Mouse (Mus musculus) kidney, embryonic 14.5 days (tissue): ENCODE results near the gene Plxnd1. TPM values are rescaled to one million over a fixed set of nuclear protein-coding genes. Genes with fewer than 3 reads are reported as not detected.

Experiments
- ATAC-seq: fragments of 200-750 bp; cut with Nextera tagmentation; 2 replicates; pipeline ENCODE4 v1.8.0; 2017; ENCODE audit warnings: moderate number of reproducible peaks, mild to moderate bottlenecking, moderate TSS enrichment, moderate library complexity; ENCODE audit not compliant: low FRiP score, low TSS enrichment
- H3K27ac ChIP-seq: fragments of 300-500 bp; sonication (generic); 2 replicates; pipeline ENCODE4 v1.5.1; 2014; ENCODE audit warnings: low read depth, mild to moderate bottlenecking, low read length, moderate library complexity, mixed read lengths
- H3K27me3 ChIP-seq: fragments of 300-500 bp; sonication (generic); 2 replicates; pipeline ENCODE4 v1.6.1; 2014; ENCODE audit warnings: mild to moderate bottlenecking, low read length; ENCODE audit not compliant: control insufficient read depth, insufficient read depth
- H3K36me3 ChIP-seq: fragments of 300-500 bp; sonication (generic); 2 replicates; pipeline ENCODE4 v1.6.1; 2014; ENCODE audit warnings: low read length, mixed read lengths; ENCODE audit not compliant: control insufficient read depth, insufficient read depth
- H3K4me1 ChIP-seq: fragments of 300-500 bp; sonication (generic); 2 replicates; pipeline ENCODE4 v1.6.1; 2014; ENCODE audit warnings: low read length, mixed read lengths; ENCODE audit not compliant: control insufficient read depth, insufficient read depth
- H3K4me2 ChIP-seq: fragments of 300-500 bp; sonication (generic); replicated peaks from 2 replicates; pipeline ENCODE4 v1.6.1; 2014; ENCODE audit warnings: low read depth, mild to moderate bottlenecking, low read length
- H3K4me3 ChIP-seq: fragments of 300-500 bp; sonication (generic); 2 replicates; pipeline ENCODE4 v1.5.1; 2014; ENCODE audit warnings: mild to moderate bottlenecking, low read length
- H3K9ac ChIP-seq: fragments of 300-500 bp; sonication (generic); 2 replicates; pipeline ENCODE4 v1.6.1; 2014; ENCODE audit warnings: low read depth, mild to moderate bottlenecking, low read length, moderate library complexity
- H3K9me3 ChIP-seq: fragments of 300-500 bp; sonication (generic); 2 replicates; pipeline ENCODE4 v1.6.1; 2016; ENCODE audit warnings: low read length; ENCODE audit not compliant: control insufficient read depth
- WGBS: fragments of 180-500 bp; shearing (Covaris S2); extraction: QIAGEN DNeasy Blood & Tissue Kit; methylation state at CpG from one replicate; pipeline ENCODE4 v1.1.7; 2014; 5-methylcytosine and 5-hydroxymethylcytosine counted together
- polyA plus RNA-seq: library from polyadenylated mRNA; unstranded; fragments of >200 nt; fragmentation: Nextera tagmentation; extraction: Ambion mirVana; gene quantifications from 2 replicates; pipeline ENCODE4 v1.2.1, GENCODE M21; 2014

Plxnd1 gene
- 58.3 and 62.7 TPM in 2 replicates for polyA plus RNA-seq

DNA sequence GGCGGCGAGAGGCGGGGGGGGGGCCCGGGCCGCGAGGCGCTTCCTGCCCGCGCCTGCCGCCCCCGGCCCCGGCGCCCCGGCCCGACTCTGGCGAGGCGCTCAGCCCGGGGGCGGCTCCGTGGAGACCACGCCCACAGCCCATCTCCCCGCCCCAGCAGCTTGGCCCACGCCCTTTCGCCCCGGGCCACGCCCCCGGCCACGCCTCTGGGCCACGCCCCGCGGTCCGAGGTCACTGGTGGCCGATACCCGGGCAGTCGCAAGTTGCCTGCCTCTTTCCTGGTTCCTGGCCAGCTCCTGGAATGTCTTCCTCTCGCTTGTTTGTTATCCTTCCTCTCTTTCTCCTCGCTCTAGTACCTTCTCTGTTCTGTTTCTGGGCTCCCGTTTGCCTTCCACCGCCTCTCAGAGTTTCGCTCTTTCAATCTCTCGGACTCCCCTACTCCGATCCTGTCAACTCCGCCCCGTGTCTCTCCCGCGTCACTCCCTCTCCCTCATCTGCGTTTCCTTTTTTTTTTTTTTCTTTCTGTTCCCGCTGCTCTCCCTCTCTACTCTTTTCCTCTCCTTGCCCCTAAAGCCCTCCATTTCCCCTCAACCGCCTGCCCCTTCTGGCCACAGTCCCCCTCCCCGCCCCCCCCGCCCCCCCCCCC lies at the start of gene Plxnd1:
Plxnd1 (minus strand) TSS at position 129 of the 644 bp plus-strand sequence.
- Histone ChIP-seq H3K9me3 (no peaks in the 10 kb centered on the region), H3K4me1 (peaks cover 61% of the 10 kb centered on the region), H3K27ac (peak within 1 kb of the TSS; percentile 94), H3K27me3 (peaks cover 7% of the 10 kb centered on the region; the same call in 1 of the 2 replicates), H3K9ac (peak within 1 kb of the TSS; percentile 78), H3K36me3 (no peaks in the 10 kb centered on the region), H3K4me2 (peak within 1 kb of the TSS; percentile 92), H3K4me3 (peak within 1 kb of the TSS; percentile 71)
- peak; percentile 77 for ATAC-seq
- WGBS: 2% methylated on average over 37 of the region's 51 CpGs

DNA sequence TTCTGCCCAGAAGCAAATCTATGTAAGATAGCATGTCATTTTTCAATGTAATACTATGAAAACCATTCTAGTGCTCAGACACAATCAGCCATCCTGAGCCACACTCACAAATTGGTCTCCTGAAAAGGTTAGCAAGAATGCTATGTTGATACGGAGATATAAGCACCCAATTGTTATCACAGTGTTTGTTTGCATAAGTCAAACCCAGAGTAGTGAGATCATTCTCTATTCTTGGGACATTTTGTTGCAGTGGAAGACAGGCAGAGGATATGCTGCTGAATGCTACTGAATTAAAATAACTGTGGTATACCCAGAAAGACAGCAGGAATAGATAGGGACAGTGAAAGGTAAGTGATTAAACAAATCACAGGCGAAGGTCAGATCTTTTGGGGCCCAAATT lies 49.2 kb upstream of the Plxnd1 start:
- H3K4me3 ChIP-seq: no peak overlapping the region
- no peak overlapping the region for H3K4me2 ChIP-seq
- H3K27me3 ChIP-seq: no peaks in the 10 kb centered on the region
- peaks cover 4% of the 10 kb centered on the region; the same call in 1 of the 2 replicates for H3K9me3 ChIP-seq
- H3K27ac ChIP-seq: no peak overlapping the region
- H3K4me1 ChIP-seq: no peaks in the 10 kb centered on the region
- no peak for ATAC-seq
- H3K9ac ChIP-seq: no peak overlapping the region
- 77% methylated on average over 2 of the region's 2 CpGs for WGBS
- H3K36me3 ChIP-seq: peaks cover 6% of the 10 kb centered on the region; the same call in 1 of the 2 replicates

DNA sequence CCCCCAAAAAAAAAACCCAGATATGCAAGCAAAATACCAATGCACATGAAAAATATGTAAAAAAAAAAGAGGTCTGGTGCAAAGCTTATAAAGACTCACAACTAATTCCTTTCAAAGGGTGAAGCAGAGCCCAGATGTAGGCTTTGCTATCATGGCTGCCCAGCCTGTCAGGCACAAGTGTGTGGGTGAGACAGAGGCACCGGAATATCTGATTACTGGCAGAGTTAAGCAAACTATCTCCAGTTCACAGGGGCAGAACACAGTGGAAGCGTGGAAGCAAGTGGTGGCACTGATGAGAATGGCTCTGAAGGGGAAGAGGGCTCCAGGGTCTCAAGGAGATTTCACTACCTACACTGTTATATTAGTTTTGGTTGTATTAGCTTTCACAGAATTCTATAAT lies 43.4 kb upstream of the Plxnd1 start:
- H3K4me3 ChIP-seq: no peak overlapping the region
- H3K27me3 ChIP-seq: no peaks in the 10 kb centered on the region
- 72% methylated on average over 2 of the region's 2 CpGs for WGBS
- H3K4me1 ChIP-seq: no peaks in the 10 kb centered on the region
- H3K9ac ChIP-seq: no peak overlapping the region
- H3K27ac ChIP-seq: no peak overlapping the region
- no peak overlapping the region for H3K4me2 ChIP-seq
- ATAC-seq: no peak
- peaks cover 4% of the 10 kb centered on the region; the same call in 1 of the 2 replicates for H3K9me3 ChIP-seq
- peaks cover 3% of the 10 kb centered on the region; the same call in 1 of the 2 replicates for H3K36me3 ChIP-seq

DNA sequence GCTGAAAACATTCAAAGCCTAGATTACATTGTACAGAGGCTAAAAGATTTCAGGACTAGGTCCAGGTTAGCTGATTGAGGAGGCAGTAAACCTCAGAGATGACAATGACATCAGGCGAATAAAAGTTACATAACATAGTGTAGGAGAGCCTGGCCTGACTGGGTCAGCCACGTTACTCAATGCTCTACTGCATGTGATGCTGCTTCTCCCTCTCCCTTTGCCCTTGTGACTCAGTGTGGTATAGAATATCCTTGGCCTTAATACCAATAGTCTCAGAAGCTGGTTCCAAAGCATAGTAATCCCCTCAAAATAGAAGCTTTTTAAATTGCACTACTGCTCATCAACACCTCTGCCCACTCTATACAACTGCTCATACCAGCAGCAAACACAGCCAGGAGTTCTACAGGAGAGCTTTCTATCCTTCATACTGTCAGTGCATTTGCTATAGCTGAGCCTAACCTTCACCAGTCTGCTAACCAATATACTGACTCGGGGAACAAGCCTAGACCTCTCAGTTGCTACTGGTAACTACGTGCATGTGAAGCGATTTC lies 42.6 kb upstream of the Plxnd1 start:
- Histone ChIP-seq H3K36me3 (no peaks in the 10 kb centered on the region), H3K9me3 (no peaks in the 10 kb centered on the region), H3K4me3 (no peak overlapping the region), H3K27ac (no peak overlapping the region), H3K4me2 (no peak overlapping the region), H3K9ac (no peak overlapping the region), H3K4me1 (no peaks in the 10 kb centered on the region), H3K27me3 (no peaks in the 10 kb centered on the region)
- WGBS: 81% methylated on average over 5 of the region's 5 CpGs
- ATAC-seq: no peak

DNA sequence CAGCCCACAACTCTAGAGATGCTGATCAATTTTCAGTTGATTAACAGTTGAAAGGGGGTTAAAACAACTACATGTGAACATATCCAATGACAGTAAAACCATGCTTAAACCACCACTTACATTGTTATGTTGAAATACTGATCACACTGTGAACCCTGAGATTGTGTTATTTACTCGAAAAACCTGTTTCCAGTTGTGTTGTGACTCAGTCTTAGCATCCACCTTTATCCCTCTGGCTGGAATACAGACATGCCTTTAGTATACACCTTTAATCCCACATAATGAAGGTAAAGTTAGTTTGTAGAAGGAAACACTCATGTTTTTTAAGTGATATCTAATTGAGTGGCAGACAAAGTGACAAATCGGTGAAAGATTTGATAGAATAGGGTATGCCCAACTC lies 41.8 kb upstream of the Plxnd1 start:
- no peak overlapping the region for H3K9ac ChIP-seq
- no peaks in the 10 kb centered on the region for H3K27me3 ChIP-seq
- no peak for ATAC-seq
- no peak overlapping the region for H3K4me2 ChIP-seq
- 90% methylated on average over 2 of the region's 2 CpGs for WGBS
- no peak overlapping the region for H3K27ac ChIP-seq
- no peaks in the 10 kb centered on the region for H3K36me3 ChIP-seq
- H3K4me3 ChIP-seq: no peak overlapping the region
- H3K4me1 ChIP-seq: no peaks in the 10 kb centered on the region
- H3K9me3 ChIP-seq: no peaks in the 10 kb centered on the region

DNA sequence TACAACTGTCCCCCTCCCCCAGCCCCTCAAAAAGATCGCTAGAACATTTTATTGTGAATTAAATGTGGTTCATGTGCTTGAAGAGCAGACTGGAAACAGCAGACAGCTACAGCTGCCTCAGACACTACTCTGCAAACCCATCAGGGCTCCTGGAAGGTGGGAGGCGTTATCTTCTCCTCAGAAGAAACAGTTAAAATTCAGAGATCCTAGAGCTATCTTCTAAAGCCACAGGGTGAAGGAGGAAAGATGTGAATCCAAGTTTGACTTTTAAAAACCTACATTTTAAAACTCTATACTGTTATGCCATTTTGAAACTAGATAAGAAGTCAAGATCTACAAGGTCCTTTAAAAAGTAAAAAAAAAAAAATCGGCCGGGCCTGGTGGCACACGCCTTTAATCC lies 36.2 kb upstream of the Plxnd1 start:
- Histone ChIP-seq H3K9ac (no peak overlapping the region), H3K4me1 (no peaks in the 10 kb centered on the region), H3K9me3 (no peaks in the 10 kb centered on the region), H3K4me3 (no peak overlapping the region), H3K27me3 (no peaks in the 10 kb centered on the region), H3K36me3 (no peaks in the 10 kb centered on the region), H3K27ac (no peak overlapping the region), H3K4me2 (no peak overlapping the region)
- WGBS: 95% methylated on average over 5 of the region's 5 CpGs
- no peak for ATAC-seq

DNA sequence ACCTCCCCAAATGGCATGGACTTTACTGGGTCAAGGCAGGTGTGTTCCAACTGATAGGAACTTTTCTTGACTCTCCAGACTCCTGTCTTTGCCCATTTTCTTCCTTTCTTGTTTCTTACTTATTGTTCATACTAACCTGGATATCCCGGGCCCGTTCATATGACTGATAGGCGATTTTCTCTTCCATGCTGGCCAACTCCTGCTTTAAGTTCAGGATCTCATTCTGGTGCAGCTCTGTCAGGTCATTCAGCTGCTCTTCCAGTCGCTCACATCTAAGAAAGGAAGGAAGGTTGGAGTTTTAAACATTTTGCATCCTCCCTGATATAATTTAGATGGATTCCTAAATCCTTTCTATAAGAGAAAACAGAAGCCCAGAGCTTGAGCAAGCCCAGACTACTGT lies 29.9 kb upstream of the Plxnd1 start:
- Histone ChIP-seq H3K9ac (no peak overlapping the region), H3K27ac (no peak overlapping the region), H3K4me2 (no peak overlapping the region), H3K4me1 (no peaks in the 10 kb centered on the region), H3K9me3 (peaks cover 10% of the 10 kb centered on the region), H3K27me3 (no peaks in the 10 kb centered on the region), H3K36me3 (peaks cover 13% of the 10 kb centered on the region; the same call in 1 of the 2 replicates), H3K4me3 (no peak overlapping the region)
- 89% methylated on average over 4 of the region's 4 CpGs for WGBS
- ATAC-seq: no peak

DNA sequence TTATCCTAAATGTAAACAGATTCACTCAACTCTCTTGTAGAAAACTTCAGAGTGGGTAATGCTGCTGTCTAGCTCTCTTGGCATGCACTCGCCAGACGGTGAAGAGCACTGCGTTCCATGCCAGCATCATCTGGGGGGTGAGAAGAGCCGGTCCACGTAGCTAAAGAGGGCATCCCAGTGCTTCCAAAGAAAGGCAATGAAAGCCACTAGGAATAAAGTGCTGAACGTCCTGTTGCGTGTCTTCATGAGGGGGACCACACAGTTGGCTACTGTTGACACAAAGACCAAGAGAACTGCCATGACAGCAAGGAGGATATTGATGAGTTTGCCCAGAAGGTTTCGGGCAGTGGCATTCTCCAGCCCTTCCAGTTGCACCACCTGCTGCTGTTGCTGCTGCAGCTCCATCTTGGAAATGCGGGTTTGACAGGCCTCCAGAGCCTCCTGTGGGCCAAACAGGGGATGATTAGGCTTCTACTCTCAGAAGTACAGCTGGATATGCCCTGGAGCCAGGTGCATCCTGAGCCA lies 27.2 kb upstream of the Plxnd1 start:
- peaks cover 13% of the 10 kb centered on the region; the same call in 1 of the 2 replicates for H3K36me3 ChIP-seq
- H3K4me2 ChIP-seq: no peak overlapping the region
- no peaks in the 10 kb centered on the region for H3K4me1 ChIP-seq
- 91% methylated on average over 9 of the region's 9 CpGs for WGBS
- no peak overlapping the region for H3K9ac ChIP-seq
- no peak overlapping the region for H3K27ac ChIP-seq
- peaks cover 10% of the 10 kb centered on the region for H3K9me3 ChIP-seq
- no peak for ATAC-seq
- H3K27me3 ChIP-seq: no peaks in the 10 kb centered on the region
- H3K4me3 ChIP-seq: no peak overlapping the region

DNA sequence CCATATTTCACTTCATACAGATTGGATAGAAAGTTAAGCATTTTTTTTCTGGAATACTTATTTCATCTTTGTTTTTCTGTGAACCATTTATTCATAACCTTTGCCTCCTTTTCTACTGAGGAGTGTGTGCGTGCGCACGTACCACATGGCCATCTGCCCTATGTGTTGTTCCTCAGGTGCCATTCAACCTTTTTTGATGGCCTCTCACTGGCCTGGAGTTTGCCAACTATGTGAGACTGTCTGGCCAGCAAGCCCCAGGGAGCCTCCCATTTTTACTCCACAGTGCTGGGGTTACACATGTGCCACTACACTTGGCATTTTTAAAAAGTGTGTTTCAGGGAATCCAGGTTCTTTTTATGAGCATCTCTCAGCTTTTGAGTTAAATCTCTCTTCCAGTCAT lies 21.1 kb upstream of the Plxnd1 start:
- no peak for ATAC-seq
- H3K4me3 ChIP-seq: no peak overlapping the region
- no peak overlapping the region for H3K4me2 ChIP-seq
- H3K4me1 ChIP-seq: no peaks in the 10 kb centered on the region
- H3K27ac ChIP-seq: no peak overlapping the region
- H3K36me3 ChIP-seq: no peaks in the 10 kb centered on the region
- H3K9me3 ChIP-seq: no peaks in the 10 kb centered on the region
- WGBS: 89% methylated on average over 3 of the region's 3 CpGs
- no peak overlapping the region for H3K9ac ChIP-seq
- no peaks in the 10 kb centered on the region for H3K27me3 ChIP-seq
